Mouse (Mus musculus) stomach, embryonic 15.5 days (tissue): ENCODE results near the gene Slc6a12. TPM values are rescaled to one million over a fixed set of nuclear protein-coding genes. Genes with fewer than 3 reads are reported as not detected.
A peak's percentile ranks its signal among the peaks of the same experiment; 100 is the strongest.

Experiments
- ATAC-seq: fragments of 200-750 bp; cut with Nextera tagmentation; 2 replicates; pipeline ENCODE4 v1.8.0; 2017; ENCODE audit warnings: low read depth, moderate number of reproducible peaks, moderate TSS enrichment; ENCODE audit not compliant: insufficient read depth, low FRiP score
- H3K27ac ChIP-seq: fragments of 300-500 bp; sonication (generic); 2 replicates; pipeline ENCODE4 v1.5.1; 2015; ENCODE audit warnings: mild to moderate bottlenecking, inconsistent platforms
- H3K27me3 ChIP-seq: fragments of 300-500 bp; sonication (generic); replicated peaks from 2 replicates; pipeline ENCODE4 v1.6.1; 2015; ENCODE audit warnings: inconsistent platforms
- H3K36me3 ChIP-seq: fragments of 300-500 bp; sonication (generic); 2 replicates; pipeline ENCODE4 v1.6.1; 2015; ENCODE audit warnings: inconsistent platforms
- H3K4me1 ChIP-seq: fragments of 300-500 bp; sonication (generic); 2 replicates; pipeline ENCODE4 v1.6.1; 2015; ENCODE audit warnings: inconsistent platforms
- H3K4me2 ChIP-seq: fragments of 300-500 bp; sonication (generic); 2 replicates; pipeline ENCODE4 v1.6.1; 2015; ENCODE audit warnings: mild to moderate bottlenecking, inconsistent platforms
- H3K4me3 ChIP-seq: fragments of 300-500 bp; sonication (generic); replicated peaks from 2 replicates; pipeline ENCODE4 v1.5.1; 2015; ENCODE audit warnings: inconsistent platforms
- H3K9ac ChIP-seq: fragments of 300-500 bp; sonication (generic); 2 replicates; pipeline ENCODE4 v1.6.1; 2015; ENCODE audit warnings: inconsistent platforms
- H3K9me3 ChIP-seq: fragments of 300-500 bp; sonication (generic); 2 replicates; pipeline ENCODE4 v1.6.1; 2016; ENCODE audit warnings: inconsistent platforms
- WGBS: fragments of 180-500 bp; shearing (Covaris S2); methylation state at CpG from one replicate; pipeline ENCODE4 v1.1.7; 2015; 5-methylcytosine and 5-hydroxymethylcytosine counted together
- microRNA-seq: library from miRNA; unstranded; fragments of <30 nt; microRNA quantifications from one replicate; pipeline ENCODE4, GENCODE M21; 2016
- polyA plus RNA-seq: library from polyadenylated mRNA; unstranded; fragments of >200 nt; fragmentation: Nextera tagmentation; extraction: Ambion mirVana; gene quantifications from 2 replicates; pipeline ENCODE4 v1.2.1, GENCODE M21; 2015

The Slc6a12 gene
- polyA plus RNA-seq, 1 experiment from 2014 or later = 0.18 TPM

- Histone ChIP-seq H3K4me2 (no peak overlapping the region), H3K4me1 (no peaks in the 10 kb centered on the region), H3K27me3 (no peaks in the 10 kb centered on the region), H3K9ac (no peak overlapping the region), H3K4me3 (no peak overlapping the region), H3K9me3 (no peaks in the 10 kb centered on the region), H3K36me3 (no peaks in the 10 kb centered on the region), H3K27ac (no peak overlapping the region)
- no peak for ATAC-seq
- WGBS = 86% methylated on average over 3 of the region's 3 CpGs
These were observed 42.5 kb downstream of the Slc6a12 start for GRCm38 (mm10) chr6:121385397-121385796.

- Histone ChIP-seq H3K4me3 (no peak overlapping the region), H3K9me3 (no peaks in the 10 kb centered on the region), H3K36me3 (no peaks in the 10 kb centered on the region), H3K4me1 (no peaks in the 10 kb centered on the region), H3K4me2 (no peak overlapping the region), H3K27me3 (no peaks in the 10 kb centered on the region), H3K27ac (no peak overlapping the region), H3K9ac (no peak overlapping the region)
- ATAC-seq = no peak
- 78% methylated on average over 4 of the region's 4 CpGs for WGBS
These were observed 49.9 kb downstream of the Slc6a12 start for GRCm38 (mm10) chr6:121392610-121393252.

GRCm38 (mm10) chr6:121401140-121401539, 58.3 kb downstream of the Slc6a12 start:
- Histone ChIP-seq H3K4me3 (no peak overlapping the region), H3K36me3 (no peaks in the 10 kb centered on the region), H3K4me2 (no peak overlapping the region), H3K27me3 (no peaks in the 10 kb centered on the region), H3K27ac (no peak overlapping the region), H3K9ac (no peak overlapping the region), H3K4me1 (no peaks in the 10 kb centered on the region), H3K9me3 (no peaks in the 10 kb centered on the region)
- no peak for ATAC-seq
- WGBS = 81% methylated on average over 6 of the region's 6 CpGs

- ATAC-seq = no peak
- Histone ChIP-seq H3K36me3 (no peaks in the 10 kb centered on the region), H3K9me3 (no peaks in the 10 kb centered on the region), H3K27ac (no peak overlapping the region), H3K4me2 (no peak overlapping the region), H3K4me3 (no peak overlapping the region), H3K27me3 (no peaks in the 10 kb centered on the region), H3K9ac (no peak overlapping the region), H3K4me1 (no peaks in the 10 kb centered on the region)
- 84% methylated on average over 14 of the region's 14 CpGs for WGBS
These were observed 59.2 kb downstream of the Slc6a12 start for GRCm38 (mm10) chr6:121401826-121402660.

- H3K4me2 ChIP-seq = no peak overlapping the region
- WGBS = 86% methylated on average over 8 of the region's 8 CpGs
- no peak for ATAC-seq
These were observed 59.9 kb downstream of the Slc6a12 start for GRCm38 (mm10) chr6:121402661-121403244.

GRCm38 (mm10) chr6:121405311-121405710, 62.4 kb downstream of the Slc6a12 start:
- H3K4me1 ChIP-seq = no peaks in the 10 kb centered on the region
- no peak overlapping the region for H3K9ac ChIP-seq
- no peak overlapping the region for H3K4me3 ChIP-seq
- H3K27ac ChIP-seq = no peak overlapping the region
- H3K4me2 ChIP-seq = no peak overlapping the region
- WGBS = 91% methylated on average over 8 of the region's 8 CpGs
- H3K9me3 ChIP-seq = no peaks in the 10 kb centered on the region
- H3K36me3 ChIP-seq = no peaks in the 10 kb centered on the region
- ATAC-seq = no peak
- H3K27me3 ChIP-seq = 0 out of 2 replicates have a peak, but pooled peaks cover 1% of the 10 kb centered on the region

More at GRCm38 (mm10) chr6:121402661-121403244, 59.9 kb downstream of the Slc6a12 start:
- no peak overlapping the region for H3K27ac ChIP-seq
- no peaks in the 10 kb centered on the region for H3K36me3 ChIP-seq
- H3K4me3 ChIP-seq = no peak overlapping the region
- no peaks in the 10 kb centered on the region for H3K27me3 ChIP-seq
- no peak overlapping the region for H3K9ac ChIP-seq
- H3K9me3 ChIP-seq = no peaks in the 10 kb centered on the region
- H3K4me1 ChIP-seq = no peaks in the 10 kb centered on the region

- H3K9ac ChIP-seq = no peak overlapping the region
- peaks cover 22% of the 10 kb centered on the region for H3K27me3 ChIP-seq
- WGBS = 31% methylated on average over 5 of the region's 5 CpGs
- no peak overlapping the region for H3K27ac ChIP-seq
- H3K9me3 ChIP-seq = no peaks in the 10 kb centered on the region
- no peak overlapping the region for H3K4me3 ChIP-seq
- no peaks in the 10 kb centered on the region; the same call in 1 of the 2 replicates for H3K4me1 ChIP-seq
- no peaks in the 10 kb centered on the region for H3K36me3 ChIP-seq
- no peak overlapping the region for H3K4me2 ChIP-seq
- no peak for ATAC-seq
These were observed 64.7 kb downstream of the Slc6a12 start for GRCm38 (mm10) chr6:121407571-121408011.

GRCm38 (mm10) chr6:121412558-121413297, 69.9 kb downstream of the Slc6a12 start:
- H3K4me1 ChIP-seq = no peaks in the 10 kb centered on the region; the same call in 1 of the 2 replicates
- no peak overlapping the region for H3K9ac ChIP-seq
- H3K4me2 ChIP-seq = peak overlapping the region; percentile 43
- H3K27me3 ChIP-seq = peaks cover 48% of the 10 kb centered on the region
- no peak for ATAC-seq
- H3K4me3 ChIP-seq = peak overlapping the region; percentile 14; the same call in 1 of the 2 replicates
- 3% methylated on average over 45 of the region's 46 CpGs for WGBS
- H3K9me3 ChIP-seq = no peaks in the 10 kb centered on the region
- no peak overlapping the region for H3K27ac ChIP-seq
- H3K36me3 ChIP-seq = no peaks in the 10 kb centered on the region

Small RNAs within 50 kb of the gene (microRNA-seq; reads per million reads assigned to microRNA genes)
- gene Gm24855 = not detected

Other genes with a start within 250 kb of the Slc6a12 start
- 10.7 and 11.7 TPM in 2 replicates for gene Mical3, start 212.1 kb upstream of the Slc6a12 start, polyA plus RNA-seq
- gene Pex26, start 159.4 kb upstream of the Slc6a12 start, polyA plus RNA-seq = 13.6 and 14.0 TPM in 2 replicates
- gene Tuba8, start 132.4 kb upstream of the Slc6a12 start, polyA plus RNA-seq = 0.59 and 1.0 TPM in 2 replicates
- gene Usp18, start 97.2 kb upstream of the Slc6a12 start, polyA plus RNA-seq = 3.3 and 3.5 TPM in 2 replicates
- 2.3 and 3.2 TPM in 2 replicates for gene Slc6a13, start 42.8 kb upstream of the Slc6a12 start, polyA plus RNA-seq
- 0.18 and 0.30 TPM in 2 replicates for gene Iqsec3, start 130.6 kb downstream of the Slc6a12 start, polyA plus RNA-seq